Mouse (Mus musculus) cerebellum, postnatal 10 days (tissue): ENCODE results near the gene Mapt.
"Not testable (repeated sequence)": the region's sequence is repeated elsewhere in the genome, so short reads cannot be mapped to it uniquely, and the experiment has no call there.

Experiments
- DNase-seq, 2 experiments: peaks; one replicate each; pipeline ENCODE4 v3.0.0; 2021; ENCODE audit warnings: mixed read lengths in 2 of 2

Mapt gene

GRCm38 (mm10) chr11:104231041-104231911, at the start of gene Mapt:
Gene Mapt (plus strand): TSS chr11:104231390.
- DNase-seq = peak; percentile 97

- peak; percentile 35 to 38 for DNase-seq
Observed at GRCm38 (mm10) chr11:104182141-104182540, 49.0 kb upstream of the Mapt start.

- DNase-seq = peak; percentile 51 to 52
Observed at GRCm38 (mm10) chr11:104186135-104186836, 44.9 kb upstream of the Mapt start, which contains the start of gene Sppl2c. Gene Sppl2c (plus strand): TSS chr11:104186327.

GRCm38 (mm10) chr11:104186837-104187150, 44.4 kb upstream of the Mapt start:
- peak in 1 of 2 experiments; percentile 26 for DNase-seq

- peak in 1 of 2 experiments; percentile 41 for DNase-seq
Observed at GRCm38 (mm10) chr11:104187766-104188165, 43.4 kb upstream of the Mapt start.

- DNase-seq = peak; percentile 90 to 93
Observed at GRCm38 (mm10) chr11:104190008-104190407, 41.2 kb upstream of the Mapt start.

- DNase-seq = no peak
Observed at GRCm38 (mm10) chr11:104195382-104195781, 35.8 kb upstream of the Mapt start.

GRCm38 (mm10) chr11:104195791-104196190, 35.4 kb upstream of the Mapt start:
- DNase-seq = peak; percentile 95 to 99

GRCm38 (mm10) chr11:104197861-104198260, 33.3 kb upstream of the Mapt start:
- no peak for DNase-seq

GRCm38 (mm10) chr11:104203271-104203670, 27.9 kb upstream of the Mapt start:
- DNase-seq = no peak

- DNase-seq = peak in 1 of 2 experiments; percentile 33
Observed at GRCm38 (mm10) chr11:104206573-104206972, 24.6 kb upstream of the Mapt start.

- no peak for DNase-seq
Observed at GRCm38 (mm10) chr11:104209041-104209440, 22.1 kb upstream of the Mapt start.

- no peak for DNase-seq
Observed at GRCm38 (mm10) chr11:104211251-104211650, 19.9 kb upstream of the Mapt start.

GRCm38 (mm10) chr11:104214128-104214527, 17.1 kb upstream of the Mapt start:
- not testable (repeated sequence) for DNase-seq

- DNase-seq = peak; percentile 50 to 51
Observed at GRCm38 (mm10) chr11:104218075-104218474, 13.1 kb upstream of the Mapt start.

GRCm38 (mm10) chr11:104220291-104220690, 10.9 kb upstream of the Mapt start:
- no peak for DNase-seq

- DNase-seq = no peak
Observed at GRCm38 (mm10) chr11:104221751-104222150, 9.4 kb upstream of the Mapt start.

GRCm38 (mm10) chr11:104223301-104223700, 7.9 kb upstream of the Mapt start:
- no peak for DNase-seq

GRCm38 (mm10) chr11:104229391-104229790, 1.8 kb upstream of the Mapt start:
- no peak for DNase-seq

GRCm38 (mm10) chr11:104230066-104230778, 968 bp upstream of the Mapt start:
- peak in 1 of 2 experiments; percentile 45 for DNase-seq

GRCm38 (mm10) chr11:104232141-104233061, 1.2 kb downstream of the Mapt start:
- peak; percentile 89 to 91 for DNase-seq

- no peak for DNase-seq
Observed at GRCm38 (mm10) chr11:104233101-104233500, 1.9 kb downstream of the Mapt start.
